Mouse (Mus musculus) cerebellum, adult (tissue): ENCODE data around the gene Gpr143.
"Not testable (repeated sequence)": the region's sequence is repeated elsewhere in the genome, so short reads cannot be mapped to it uniquely, and the experiment has no call there.

Experiments
- ATAC-seq: cut with Nextera tagmentation; 2 replicates; pipeline ENCODE4 v1.9.2; 2017; ENCODE audit warnings: mild to moderate bottlenecking, moderate library complexity, mixed read lengths; ENCODE audit not compliant: insufficient number of reproducible peaks, low FRiP score, low TSS enrichment

Gpr143 gene

DNA sequence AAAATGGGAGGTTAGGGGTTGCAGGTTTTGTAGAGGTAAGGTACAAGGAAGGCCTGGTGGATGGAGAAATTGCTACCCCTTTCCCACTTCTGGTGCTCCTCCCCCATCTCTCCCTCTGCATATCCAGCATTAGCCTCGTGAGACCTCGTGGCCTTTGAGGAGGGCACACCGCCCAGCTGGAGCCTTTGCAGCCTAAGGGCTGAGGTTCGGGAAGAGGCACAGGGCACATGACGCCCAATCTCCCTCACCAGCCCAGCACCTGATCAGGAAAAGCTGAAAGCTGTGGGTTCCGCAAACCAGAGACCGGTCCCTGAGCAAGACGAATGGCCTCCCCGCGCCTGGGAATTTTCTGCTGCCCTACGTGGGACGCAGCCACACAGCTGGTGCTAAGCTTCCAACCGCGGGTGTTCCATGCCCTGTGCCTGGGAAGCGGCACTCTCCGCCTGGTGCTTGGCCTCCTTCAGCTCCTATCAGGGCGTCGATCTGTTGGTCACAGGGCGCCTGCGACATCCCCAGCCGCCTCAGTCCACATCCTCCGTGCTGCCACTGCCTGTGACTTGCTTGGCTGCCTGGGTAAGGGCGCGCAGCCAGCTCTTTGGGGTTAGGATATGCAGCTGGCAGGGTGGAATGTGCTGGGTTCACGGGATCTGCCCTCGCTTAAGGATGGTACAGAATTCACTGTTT lies at the start of gene Gpr143:
TSS of gene Gpr143 (plus strand) at position 202 of the 684 bp plus-strand sequence.
- ATAC-seq = no peak

DNA sequence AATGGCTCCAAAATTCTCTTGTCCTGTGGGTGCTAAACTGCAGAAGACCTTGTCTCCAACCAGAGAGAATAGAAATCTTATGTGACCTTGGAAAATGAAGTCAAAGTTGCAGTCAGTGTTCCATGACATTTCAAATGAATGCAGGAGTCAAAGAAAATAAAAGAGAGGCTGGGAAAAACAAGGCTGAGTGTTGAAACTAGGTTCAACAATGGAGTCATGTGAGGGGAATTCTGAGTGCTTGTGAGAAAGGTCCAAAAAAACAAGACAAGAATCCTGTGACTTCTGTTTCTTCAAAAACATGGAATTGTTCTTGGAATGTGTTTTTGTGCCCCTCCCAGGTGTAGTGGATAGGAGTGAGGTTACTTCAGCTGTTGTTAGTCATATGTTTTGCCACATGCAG lies 46.4 kb upstream of the Gpr143 start:
- no peak for ATAC-seq

DNA sequence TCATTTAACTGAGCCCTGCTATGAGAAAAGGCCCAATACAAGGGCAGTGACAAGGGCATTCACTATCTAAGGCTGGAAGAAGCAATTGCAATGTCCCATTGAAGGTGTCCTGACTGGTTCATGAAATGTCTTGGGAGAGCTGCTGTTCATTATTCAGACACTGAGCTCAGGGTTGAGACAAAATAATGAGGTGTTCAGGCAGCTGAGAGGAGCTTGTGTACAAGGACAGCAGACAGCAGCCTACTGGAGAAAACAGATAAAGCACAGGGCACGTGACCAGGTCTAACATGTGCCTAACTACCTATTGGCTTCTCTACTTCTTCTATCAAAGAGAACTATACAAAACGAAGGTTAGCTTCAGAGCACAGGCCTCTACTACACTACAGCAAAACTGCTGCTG lies 43.5 kb upstream of the Gpr143 start:
- ATAC-seq = no peak

DNA sequence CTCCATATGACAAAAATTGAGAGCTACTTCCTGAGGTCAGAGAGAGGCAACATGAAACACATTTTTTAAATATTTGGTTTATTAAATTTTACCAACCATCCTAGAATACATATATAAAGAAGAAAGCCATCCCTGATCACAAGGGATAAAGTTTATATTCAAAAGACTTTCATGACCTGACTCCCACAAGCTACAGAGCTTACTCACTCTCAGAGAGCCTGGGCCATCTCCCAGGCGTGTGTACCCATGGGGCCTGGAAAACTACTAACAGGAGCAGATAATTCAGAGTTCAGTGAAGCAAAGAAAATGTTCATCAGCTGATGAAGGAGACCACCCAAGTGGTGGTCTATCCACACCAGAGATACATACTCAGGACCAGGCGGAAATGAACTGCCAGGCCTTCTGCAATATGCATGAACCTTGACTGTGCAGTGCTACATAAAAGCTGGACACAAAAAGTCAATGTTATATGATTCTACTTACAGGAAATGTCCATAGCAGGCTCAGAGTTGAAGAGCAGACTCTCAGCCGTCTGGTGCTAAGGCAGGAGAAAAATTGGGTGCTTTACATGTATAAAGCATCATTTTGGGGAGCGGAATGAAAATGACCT lies 42.9 kb upstream of the Gpr143 start:
- ATAC-seq = no peak

DNA sequence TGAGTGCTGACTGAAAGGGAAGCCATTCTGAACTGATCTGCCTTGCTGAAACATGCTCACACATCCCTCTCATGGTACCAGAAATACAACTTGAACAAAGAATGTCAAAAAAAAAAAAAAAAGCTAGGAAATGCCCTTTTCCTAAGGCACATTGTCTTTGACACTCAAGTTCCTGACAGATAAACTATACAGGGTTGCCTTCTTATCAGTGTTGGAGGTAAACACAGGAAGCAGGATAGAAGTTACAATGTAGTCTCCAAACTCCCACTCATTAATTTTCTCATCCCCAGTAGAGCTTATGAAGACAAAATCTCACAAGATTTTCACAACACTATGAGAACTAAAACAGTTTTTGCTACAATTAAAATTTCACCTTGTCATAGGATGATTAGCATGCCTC lies 38.1 kb upstream of the Gpr143 start:
- no peak for ATAC-seq

DNA sequence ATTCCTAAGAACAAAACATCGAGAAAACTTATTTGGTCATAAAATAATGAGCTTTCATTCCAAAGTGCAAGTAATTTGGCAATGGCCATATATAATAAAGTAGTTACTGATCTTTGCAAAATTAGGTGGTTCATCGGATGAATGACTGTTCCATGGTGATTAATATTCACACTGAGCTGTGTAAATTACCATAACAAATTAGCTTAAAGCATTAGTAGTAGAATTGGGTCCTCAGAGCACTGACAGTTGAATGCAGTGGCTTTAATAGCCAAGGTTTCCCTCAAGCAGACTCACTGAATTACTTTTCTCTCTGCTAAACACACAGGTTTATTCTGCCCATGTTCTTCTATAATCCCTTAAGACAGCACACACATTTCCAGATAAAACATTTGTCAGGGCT lies 35.8 kb upstream of the Gpr143 start:
- no peak for ATAC-seq

DNA sequence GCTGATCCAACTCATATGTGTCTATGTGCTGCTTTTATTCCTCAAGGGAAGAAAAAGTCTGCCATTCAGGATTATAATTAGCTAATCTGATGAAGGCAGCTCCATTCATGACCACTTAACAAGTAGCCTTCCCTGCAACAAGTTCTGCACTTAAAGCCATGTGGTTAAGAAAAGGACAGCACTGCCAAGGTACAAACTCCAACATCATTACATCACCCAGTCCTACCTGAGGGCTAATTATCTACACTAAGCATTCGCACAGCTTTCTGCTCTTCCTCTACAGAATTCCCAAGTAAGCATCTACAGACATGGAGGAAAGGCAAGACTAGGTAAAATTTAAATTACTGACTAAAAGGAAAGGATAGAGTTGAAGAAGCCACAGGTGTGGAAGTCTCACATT lies 25.9 kb upstream of the Gpr143 start:
- no peak for ATAC-seq

DNA sequence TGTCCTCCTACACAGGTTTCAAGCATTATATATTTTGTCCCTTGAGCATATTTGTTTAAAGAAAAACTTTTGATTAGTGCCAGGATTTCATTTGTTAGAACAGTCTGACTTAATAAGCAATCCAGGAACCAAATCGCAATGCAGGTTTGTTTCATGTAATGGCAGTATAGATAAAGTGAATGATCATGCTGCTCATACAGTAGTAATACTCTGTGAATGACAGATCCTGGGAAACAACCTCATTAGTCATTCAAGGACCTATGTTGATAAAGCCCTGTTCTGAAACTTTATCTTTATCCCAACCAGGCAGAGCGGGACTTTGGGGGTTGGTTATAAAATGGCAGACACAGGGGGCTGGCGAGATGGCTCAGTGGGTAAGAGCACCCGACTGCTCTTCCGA lies 25.4 kb upstream of the Gpr143 start:
- ATAC-seq = no peak

DNA sequence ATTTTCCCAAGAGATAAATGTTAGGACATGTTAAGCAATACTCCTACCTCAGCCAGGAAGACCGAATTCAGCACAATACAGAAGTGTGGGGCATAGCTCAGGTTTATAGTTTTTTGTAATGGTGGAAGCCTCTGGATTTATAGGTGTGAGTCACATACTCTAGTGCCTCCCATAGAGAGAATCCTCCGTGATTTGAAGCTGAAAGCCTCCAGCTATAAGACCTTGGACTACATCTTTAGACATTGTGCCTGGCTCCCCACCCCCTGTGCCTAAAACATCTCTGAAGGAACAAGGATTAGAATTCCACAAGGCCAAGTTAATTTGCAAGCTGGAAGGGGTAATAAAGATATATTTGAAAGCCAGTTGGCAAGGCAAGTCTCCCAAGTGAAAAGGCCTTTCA lies 19.3 kb upstream of the Gpr143 start:
- no peak for ATAC-seq

DNA sequence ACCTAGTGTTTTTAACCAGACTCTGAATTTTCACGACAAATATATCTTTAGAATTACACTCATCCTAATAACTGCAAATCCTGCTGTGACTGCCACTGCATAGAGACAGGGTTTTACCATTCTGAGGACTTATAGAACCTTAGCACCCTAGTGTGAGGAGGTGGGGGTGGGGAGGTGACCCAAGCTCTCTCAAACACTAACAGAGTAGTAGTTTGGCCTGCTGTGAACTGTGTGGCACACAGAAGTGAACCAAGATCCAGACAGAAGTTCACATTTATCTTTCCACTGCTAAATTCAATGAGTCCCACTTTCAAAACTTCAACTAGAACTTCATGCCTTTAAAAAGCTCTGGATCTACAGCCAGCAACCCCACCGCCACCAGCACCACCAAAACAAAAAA lies 18.9 kb upstream of the Gpr143 start:
- ATAC-seq = no peak

DNA sequence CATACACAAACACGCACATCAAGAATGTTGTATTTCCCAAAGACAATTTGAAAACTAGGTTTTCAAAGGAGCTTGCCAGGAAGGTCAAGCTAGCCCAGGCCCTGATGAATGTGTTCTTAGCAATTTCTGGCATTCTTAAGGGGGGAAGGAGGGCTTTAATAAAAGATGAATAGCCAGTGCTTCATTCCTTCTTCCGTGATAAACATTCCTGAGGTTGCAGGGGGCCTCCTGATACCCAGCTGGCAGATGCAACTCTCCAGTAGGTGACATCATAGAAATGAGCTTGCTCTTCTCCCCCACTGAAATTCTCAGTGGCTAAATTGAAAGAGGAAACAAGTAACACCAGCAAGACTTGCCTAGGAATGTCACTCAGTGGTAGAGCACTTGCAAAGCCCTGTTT lies 17.6 kb upstream of the Gpr143 start:
- ATAC-seq = no peak

DNA sequence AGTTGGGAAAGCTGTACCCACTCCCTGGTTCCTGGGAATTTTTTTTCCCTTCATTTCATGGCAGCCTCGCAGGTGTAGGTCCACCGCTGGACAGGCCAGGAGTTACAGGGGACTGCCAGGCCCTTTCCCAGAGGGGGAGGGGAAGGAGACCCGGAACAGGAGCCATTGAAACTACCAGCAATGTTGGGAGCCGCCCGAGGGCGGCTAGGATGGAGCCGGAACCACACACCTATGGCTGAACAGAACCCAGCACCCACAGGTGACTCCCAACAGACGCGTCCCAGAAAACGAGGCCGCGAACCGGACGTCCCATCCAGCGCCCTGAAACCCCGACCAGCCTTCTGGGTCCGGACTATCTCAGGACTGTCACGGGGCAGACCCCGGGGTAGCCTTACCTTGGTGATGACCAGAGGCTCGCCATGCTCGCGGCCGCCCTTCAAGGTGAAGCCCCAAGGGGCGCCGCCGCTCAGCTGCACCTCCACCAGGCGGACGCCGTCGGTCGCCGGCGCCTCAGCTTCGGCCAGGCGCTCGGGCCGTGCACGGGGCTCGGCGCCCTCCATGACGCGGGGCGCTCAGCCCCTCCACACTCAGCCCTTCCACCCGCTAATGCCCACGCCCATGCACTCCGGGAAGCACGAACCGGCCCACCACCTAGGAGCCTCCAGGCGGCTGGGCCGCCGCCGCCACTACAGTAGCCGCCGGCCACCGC lies 12.7 kb upstream of the Gpr143 start, which contains the start of gene Shroom2:
TSS of gene Shroom2 (minus strand) at position 575 of the 709 bp plus-strand sequence.
- ATAC-seq = no peak

DNA sequence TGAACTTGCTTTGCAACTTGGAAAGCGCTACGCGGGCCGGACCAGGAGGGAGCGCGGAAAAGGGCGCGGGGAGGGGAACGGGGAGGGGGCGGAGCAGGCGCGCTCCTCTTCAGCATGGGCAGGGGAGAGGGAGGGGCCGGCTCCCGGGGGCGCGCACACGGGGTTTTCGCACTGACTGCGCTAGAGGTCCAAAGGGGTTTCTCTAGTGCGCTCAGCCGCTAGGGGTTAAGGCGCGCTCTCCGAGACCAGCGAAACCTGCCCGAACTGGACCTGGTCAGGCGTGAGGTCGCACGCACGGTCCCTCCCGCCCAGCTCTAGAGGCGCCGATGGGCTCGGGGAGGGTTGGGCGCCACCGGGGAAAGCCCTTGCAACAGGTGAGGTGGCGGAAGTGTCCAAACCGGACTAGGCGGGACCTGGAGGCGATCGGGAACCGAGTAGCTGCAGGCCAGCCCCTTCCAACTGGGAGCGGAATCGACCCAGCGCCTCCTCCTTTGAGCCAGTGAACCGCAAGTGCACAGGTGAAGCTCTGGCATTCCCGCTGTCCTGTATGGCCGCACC lies 12.0 kb upstream of the Gpr143 start:
- no peak for ATAC-seq

DNA sequence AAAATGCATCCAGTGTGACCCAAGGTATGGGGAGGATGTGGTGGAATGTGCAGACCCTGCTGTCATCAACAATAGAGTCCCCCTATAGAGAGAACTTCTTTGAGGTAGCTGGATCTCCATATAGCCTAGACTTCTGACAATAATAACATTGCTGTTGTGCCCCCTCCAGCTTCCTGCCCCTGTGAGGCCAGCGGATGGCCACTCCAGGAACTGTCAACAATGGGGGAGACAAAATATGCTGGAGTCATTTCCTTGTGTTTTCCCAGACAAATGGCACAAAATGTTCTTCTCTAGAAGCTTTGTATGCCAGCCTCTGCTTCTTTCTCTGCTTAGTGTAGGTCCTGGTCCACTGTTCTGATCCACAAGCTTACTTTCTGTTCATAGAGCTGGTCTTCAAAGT lies 6.4 kb downstream of the Gpr143 start:
- ATAC-seq = no peak

DNA sequence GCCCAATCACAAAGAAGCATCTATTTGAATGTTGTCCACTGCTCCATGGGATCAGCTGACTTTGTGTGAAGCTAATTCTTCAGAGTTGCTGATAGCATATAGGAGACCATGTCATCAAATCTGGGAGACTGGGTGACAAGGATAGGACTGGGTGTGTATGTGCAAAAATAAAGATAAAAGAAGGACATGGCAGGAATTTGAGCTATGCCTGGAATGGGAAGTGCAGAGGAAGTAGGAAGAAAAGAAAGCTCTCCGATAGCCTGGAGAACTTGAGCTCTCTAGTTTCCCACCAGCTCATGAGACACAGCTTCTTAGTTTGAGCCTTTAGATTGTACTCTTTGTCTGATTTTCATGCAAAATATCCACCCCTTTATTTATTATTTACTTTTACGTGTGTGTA lies 6.9 kb downstream of the Gpr143 start:
- no peak for ATAC-seq

DNA sequence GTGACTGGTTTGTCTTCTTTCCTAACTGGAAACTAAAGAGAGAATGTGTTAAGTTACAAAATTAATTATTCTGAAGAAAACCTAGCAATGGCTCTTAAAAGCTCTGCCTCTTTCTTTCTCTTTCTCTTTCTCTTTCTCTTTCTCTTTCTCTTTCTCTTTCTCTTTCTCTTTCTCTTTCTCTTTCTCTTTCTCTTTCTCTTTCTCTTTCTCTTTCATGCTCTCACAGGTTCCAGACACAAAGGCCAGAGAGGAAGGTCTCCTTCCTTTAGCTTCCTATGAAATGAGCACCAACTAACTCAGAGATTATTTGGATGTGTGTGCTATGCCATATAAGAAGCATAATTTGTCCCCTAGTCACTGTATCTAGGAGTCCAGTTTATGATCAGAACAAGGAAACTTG lies 23.6 kb downstream of the Gpr143 start:
- ATAC-seq = no peak

DNA sequence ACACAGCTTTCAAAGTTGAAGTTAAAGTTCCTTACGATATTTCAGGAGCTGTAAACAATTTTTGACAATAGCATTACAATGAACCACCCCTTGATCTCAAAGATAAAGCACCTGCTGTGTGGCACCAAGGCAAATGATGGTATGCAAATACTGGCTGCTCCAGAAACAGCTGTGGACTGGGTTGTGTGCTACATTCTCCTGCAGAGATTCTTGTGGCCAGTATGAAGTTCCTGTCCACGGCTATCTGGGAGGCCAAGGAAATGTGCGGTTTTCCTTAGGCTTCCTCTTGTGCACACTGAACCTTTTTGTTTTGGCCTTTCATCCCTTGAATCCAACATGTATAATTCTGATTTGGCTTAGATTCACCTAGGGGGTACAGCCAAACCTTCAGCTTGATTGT lies 31.6 kb downstream of the Gpr143 start:
- no peak for ATAC-seq

DNA sequence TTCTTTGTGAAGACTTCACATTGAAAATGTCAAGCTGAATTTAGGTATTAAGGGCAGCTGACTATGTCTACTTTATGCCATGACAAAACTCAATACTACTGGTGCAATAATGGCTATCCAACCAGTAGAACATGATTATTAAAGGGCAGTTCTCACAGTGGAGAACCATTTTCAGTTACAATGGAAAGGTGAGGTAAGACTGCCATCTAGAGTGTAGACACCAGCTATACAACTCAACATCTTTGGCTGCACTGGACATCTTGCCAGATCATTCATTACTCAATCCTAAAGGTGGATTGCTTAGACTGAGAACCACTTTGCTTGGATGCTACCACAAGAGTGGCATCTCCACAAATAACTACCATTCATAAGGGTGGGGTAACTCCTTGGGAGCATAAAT lies 37.3 kb downstream of the Gpr143 start:
- ATAC-seq = no peak

DNA sequence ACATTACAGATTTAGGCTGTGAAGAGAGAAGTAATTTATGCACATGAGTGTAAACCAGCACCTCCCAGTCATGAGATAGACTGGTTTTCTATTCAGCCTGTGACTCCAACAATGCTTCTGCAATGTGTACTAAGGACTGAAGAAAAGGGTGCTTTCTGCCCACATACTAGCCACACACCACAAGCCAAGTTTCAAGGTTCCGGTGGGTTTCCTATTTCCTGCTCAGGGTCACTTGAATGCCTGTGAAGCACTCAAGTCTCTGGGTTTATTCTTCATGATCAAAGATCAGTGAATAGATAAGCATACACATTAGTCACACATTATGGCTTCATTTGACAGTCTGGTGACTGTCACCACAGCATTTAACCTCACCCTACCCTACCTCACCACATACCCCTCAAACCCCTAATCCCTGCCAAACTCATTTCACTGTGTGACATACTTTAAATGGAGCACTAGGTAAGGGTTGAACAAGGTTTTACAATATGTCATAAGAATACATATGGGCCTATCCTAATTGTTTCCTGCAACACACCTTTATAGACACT lies 49.4 kb downstream of the Gpr143 start:
- ATAC-seq = not testable (repeated sequence)

DNA sequence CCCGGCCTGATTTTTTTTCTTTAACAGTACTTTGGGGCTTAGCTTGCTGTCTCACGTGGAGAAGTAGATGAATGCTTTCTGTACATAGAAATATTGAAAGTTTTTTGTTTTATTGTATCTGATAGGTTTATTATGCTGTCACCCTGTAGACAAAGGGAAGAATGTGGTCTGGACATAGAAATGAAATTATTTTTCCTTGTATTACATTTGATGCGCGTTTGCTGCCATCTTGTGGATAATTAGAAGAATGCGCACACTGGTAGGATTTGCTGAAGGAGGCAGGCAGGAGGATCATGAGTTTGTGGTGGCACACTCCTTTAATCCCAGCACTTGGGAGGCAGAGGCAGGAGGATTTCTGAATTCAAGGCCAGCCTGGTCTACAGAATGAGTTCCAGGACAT lies 53.2 kb downstream of the Gpr143 start:
- not testable (repeated sequence) for ATAC-seq
